Mouse (Mus musculus) layer of hippocampus, adult 11-12 months (tissue): ENCODE measurements around the gene Pdlim3.
A peak's percentile ranks its signal among the peaks of the same experiment; 100 is the strongest.

Experiments
- DNase-seq: peaks from one replicate; pipeline ENCODE4 v3.0.0; 2022; ENCODE audit warnings: low spot score

Pdlim3 gene

DNA sequence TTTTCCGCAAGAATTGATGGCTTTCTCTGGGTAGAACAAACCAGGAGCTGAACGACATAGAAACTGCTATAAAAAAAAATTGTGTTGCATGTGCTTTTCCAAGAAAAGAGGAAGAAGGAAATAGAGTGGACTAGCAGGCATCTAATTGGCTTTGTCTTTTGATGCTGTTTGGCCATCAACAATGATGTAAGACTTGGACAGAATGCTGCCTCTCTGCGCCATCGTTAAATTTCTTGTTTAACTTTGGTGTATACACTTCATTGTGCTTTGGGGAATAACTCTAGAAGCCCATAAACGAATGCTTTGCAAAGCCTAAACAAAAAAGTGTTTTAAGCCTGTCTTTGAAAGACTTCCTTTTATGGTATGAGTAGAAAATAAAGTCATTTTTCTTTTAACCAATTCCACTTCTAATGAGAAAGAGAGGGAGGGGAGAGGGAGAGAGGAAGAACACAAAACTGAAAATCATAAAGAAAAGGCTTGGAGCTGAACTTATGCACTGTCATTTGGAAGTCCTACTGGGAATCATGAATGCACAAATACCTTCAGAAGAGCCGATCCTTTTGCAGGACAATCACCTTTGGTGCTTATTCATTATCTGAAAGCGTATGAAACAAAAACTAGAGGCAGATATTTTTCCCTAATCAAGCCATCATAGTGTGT, 20.5 kb downstream of the Pdlim3 start:
- no peak for DNase-seq

DNA sequence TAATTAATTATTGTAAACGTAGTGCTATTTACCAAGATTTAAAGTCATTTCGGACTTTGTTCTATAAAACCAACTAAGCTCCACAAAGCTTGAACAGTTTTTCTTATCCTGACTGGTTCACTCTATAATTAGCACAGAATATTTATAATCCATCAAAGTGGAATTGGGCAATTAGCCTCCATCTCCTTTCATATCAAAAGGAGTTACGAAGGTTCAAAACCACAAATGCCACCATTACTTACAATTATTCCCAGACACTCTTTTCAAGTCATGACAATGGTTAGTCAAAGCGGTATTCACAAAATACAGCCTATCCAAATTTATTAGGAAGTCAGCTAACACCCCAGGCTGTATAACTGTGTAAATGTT, 21.0 kb downstream of the Pdlim3 start:
- DNase-seq = no peak

DNA sequence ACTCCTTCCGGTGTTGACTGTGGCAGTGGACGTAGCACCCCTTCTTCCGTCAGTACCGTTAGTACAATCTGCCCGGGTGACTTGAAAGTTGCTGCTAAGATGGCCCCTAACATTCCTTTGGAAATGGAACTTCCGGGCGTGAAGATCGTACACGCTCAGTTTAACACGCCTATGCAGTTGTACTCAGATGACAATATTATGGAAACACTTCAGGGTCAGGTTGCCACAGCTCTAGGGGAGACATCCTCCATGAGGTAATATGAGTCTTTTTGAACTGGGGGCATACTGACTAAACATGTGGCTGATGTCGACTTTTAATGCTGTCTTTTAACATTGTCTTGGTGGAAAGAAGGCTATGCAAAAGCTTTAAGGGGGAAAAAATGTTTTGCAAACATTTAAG, 28.4 kb downstream of the Pdlim3 start:
- DNase-seq = no peak

GRCm38 (mm10) chr8:45916496-45916895, 31.2 kb downstream of the Pdlim3 start:
- no peak for DNase-seq

- DNase-seq = no peak
Observed at GRCm38 (mm10) chr8:45917040-45917679, 31.9 kb downstream of the Pdlim3 start.

DNA sequence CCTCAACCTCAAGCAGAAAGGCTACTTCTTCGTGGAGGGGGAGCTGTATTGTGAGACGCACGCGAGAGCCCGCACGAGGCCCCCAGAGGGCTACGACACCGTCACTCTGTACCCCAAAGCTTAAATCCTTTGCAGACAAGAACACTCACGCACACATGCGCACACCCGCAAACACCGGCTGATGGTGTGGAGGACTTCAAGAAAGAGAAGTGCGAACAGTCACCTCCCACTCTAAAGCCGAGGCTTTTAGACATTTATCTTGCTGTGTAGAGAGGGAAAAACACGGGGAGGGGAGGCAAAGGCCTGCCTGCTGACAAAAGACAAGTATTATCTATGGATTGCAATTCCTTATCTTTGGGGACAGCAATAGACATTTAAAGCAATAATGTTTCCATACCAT, 33.6 kb downstream of the Pdlim3 start:
- DNase-seq = no peak

GRCm38 (mm10) chr8:45920392-45920791, 35.1 kb downstream of the Pdlim3 start:
- no peak for DNase-seq

DNA sequence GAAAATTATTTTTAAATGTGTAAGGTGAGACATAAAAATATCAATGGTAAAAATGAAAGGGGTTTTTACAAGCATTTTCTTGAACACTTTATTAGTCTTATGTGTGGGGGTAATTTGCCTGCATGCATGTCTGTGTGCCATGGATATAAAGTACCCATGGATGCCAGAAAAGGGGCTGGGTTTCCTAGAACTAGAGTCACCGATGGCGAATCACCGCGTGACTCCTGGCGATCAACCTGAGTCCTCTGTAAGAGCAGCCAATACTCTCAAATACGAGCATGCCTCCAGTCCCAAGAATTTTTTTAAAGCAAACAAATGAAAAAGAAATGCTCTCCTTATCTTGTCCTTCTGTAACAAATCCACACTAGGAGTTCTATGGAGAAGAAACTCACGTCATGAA, 36.9 kb downstream of the Pdlim3 start:
- no peak for DNase-seq

DNA sequence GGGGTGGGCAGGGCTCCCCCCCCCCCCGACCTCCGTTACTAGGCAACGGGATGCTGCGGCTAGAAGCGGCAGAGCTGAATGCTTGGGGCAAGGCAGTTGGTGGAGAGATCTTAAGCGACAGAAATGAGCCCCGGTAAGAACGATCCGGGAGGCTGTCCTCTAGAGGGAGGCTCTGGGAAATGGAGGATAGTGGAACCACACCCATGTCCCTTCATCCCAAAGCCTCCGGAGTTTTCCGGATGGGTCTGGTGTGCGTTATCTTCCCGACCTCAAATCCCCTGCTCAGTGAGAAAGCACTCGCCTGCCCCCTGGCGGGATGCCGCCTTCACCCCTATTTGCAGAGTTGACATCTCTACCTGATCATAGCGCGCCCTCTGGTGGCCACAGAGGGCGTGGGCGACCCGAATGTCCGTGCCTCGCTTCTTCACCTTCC, 49.3 kb downstream of the Pdlim3 start, which contains the start of gene Ccdc110:
Gene Ccdc110 (plus strand): TSS at position 38 of the 433 bp plus-strand sequence.
- peak; percentile 99 for DNase-seq

DNA sequence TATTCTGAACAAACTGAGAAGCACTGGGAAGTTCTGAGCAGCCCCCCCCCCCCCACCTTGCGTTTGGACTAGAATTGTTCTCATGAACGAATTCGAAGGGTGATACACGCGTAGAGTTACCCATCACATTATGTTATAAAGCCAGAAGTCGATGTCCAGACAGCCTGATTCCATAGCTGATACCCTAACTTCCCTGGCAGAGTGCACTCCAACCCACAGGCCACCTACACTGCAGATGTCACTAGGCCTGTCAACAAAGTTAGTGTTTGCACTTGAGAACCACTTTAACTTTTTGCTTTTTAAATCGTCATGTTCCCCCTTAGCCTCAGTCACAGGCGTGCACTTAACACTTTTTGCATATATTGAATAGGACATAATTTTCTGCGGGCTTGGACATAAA, 51.7 kb downstream of the Pdlim3 start:
- no peak for DNase-seq

DNA sequence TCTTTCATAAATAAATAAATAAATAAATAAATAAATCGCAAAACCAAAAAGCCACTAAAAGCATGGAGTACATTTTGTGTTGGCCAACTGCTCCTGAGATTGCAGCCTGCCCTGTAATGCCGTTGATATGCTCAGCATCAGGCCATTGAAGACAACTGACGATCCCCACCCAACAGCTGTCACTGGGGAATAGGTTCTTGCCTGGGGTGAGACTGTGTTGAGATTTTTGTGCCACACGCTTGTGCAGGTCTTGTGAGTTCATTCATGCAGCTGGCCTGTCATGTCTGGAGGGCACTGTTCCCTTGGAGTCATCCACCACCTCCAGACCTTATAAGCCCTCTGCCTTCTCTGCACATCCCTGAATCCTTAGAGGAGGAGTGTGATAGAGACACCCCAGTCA, 61.0 kb downstream of the Pdlim3 start:
- no peak for DNase-seq

- DNase-seq = no peak
Observed at GRCm38 (mm10) chr8:45950622-45951021, 65.4 kb downstream of the Pdlim3 start.
